Mouse (Mus musculus): Measurements from ENCODE around the gene Adssl1.

GRCm38 (mm10) chr12:112659109-112659508, 39.3 kb downstream of the Adssl1 start:
- peak; percentile 75 for TF ChIP-seq CTCF (IDR thresholded peaks at IDR 0.05)
- TF ChIP-seq EP300 (IDR thresholded peaks at IDR 0.05) = no peak
